Mouse (Mus musculus) kidney, postnatal 25 days (tissue): ENCODE measurements at regions not wholly inside any gene's neighbourhood (a gene's known extent, or its start where the extent isn't known, plus 50 kb on each side); places are given as distances from the start of the nearest gene placed in this dataset.
A peak's percentile ranks its signal among the peaks of the same experiment; 100 is the strongest.

ENCODE experiments used
- DNase-seq, 2 experiments: peaks; one replicate each; pipeline ENCODE4 v3.0.0; 2021; ENCODE audit warnings: mixed read lengths in 2 of 2

GRCm38 (mm10) chr9:94589672-94590071, 51.8 kb upstream of the 1190002N15Rik start:
- no peak for DNase-seq

DNA sequence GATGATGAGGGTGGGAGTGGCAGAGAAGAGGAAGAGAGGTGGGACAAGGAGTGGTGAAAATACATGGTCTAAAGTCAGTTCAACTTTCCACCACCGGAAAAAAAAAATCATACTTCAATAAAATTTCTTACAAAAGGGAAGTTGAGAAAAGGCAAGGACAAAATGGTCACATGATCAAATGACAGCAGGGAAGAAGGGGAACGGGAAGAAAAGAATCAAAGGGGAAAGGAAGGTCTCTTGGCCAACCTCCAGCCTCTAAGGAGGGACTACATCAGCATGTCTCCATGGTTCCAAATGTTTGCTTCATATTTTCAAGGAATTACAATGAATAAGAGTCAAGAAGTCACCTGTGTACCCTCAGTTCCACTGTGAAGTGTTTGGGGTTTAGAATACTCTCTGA, 64.7 kb upstream of the Slc9a9 start:
- DNase-seq, result no peak

- peak in 1 of 2 experiments; percentile 4 for DNase-seq
Measured at GRCm38 (mm10) chr9:94606422-94606821, 63.3 kb upstream of the Slc9a9 start.

DNA sequence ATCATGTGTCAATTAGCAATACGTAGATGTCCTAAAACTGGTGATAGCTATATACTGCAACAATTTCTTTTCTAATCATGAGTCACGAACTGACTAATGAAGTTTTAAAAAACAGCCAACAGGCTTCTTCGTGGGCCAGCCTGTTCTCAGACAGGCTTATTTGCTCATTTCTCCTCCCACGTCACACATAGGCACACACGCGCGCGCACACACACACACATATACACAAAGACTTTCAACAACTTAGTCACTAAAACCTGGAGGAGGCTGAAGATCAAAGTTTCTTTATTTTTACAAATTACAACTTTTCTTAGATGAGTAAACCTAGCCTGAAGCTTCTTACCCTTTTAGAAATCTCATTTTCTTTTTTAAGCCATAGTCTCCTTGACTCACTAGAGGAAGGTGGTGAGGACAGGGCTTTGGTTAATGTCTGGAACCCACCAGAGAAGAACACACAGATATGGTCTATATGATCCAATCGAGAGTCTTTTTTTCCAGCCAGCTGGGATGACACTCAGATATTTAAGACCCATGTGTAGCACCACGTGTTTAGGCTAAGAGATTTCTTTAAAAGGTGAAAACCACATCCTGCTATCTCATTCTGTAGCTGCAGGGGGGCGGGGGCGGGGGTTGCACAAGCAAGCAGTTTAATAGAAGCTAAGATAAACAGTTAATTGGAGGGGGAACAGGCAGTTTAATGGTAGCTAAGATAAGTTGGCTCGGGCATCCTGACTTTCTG, 62.5 kb upstream of the Slc9a9 start:
- DNase-seq, result no peak

- DNase-seq, result no peak
Measured at GRCm38 (mm10) chr9:94607750-94608106, 62.0 kb upstream of the Slc9a9 start.

GRCm38 (mm10) chr9:94610101-94610500, 59.6 kb upstream of the Slc9a9 start:
- DNase-seq, result no peak

- DNase-seq, result no peak
Measured at GRCm38 (mm10) chr9:94610600-94611337, 58.9 kb upstream of the Slc9a9 start.

DNA sequence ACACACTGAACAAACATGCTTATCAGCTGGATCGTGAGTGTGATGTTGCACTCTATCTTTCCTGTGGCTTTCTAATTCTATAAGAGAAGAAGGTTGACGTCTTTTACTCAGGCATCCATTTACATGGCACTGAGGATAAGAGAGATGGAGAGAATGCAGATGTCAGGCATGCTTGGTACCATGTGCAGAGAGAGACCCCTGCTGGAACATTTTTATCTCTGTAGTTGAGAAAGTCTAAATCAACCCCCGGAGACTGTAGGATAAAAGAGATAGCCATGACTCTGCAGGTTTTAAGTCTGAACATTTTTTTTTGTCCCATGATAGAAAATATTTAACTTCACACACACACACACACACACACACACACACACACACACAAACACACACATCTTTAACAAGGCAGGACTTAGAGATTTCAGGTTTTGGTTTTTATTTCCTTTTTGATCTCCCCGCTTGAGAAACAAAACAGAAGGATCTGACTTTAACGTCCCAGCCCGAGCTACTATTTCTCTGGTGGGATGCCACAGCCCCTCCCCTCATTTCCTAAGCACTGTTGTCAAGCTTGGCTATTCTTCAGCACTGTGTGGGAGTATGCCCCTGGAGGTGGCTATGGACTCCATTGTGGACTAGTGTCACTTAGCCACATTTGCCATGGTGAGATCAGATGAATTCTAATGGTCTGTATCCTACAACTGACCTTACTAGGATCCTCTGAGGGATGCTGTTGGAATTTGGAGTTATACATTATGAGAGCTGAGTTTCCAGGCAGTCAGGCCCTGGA, 55.6 kb upstream of the Slc9a9 start:
- peak in 1 of 2 experiments; percentile 46 for DNase-seq

- DNase-seq, result no peak
Measured at GRCm38 (mm10) chr9:94615205-94615604, 54.5 kb upstream of the Slc9a9 start.

GRCm38 (mm10) chr9:94618079-94618786, 51.5 kb upstream of the Slc9a9 start:
- no peak for DNase-seq
